Mouse (Mus musculus) midbrain, embryonic 15.5 days (tissue): ENCODE data around the gene Dlx2. TPM values are rescaled to one million over a fixed set of nuclear protein-coding genes. Genes with fewer than 3 reads are reported as not detected.
A peak's percentile ranks its signal among the peaks of the same experiment; 100 is the strongest.

ENCODE experiments used
- ATAC-seq: fragments of 200-750 bp; cut with Nextera tagmentation; replicated peaks from 2 replicates; pipeline ENCODE4 v1.8.0; 2017; ENCODE audit warnings: moderate TSS enrichment
- H3K27ac ChIP-seq: fragments of 300-500 bp; sonication (generic); 2 replicates; pipeline ENCODE4 v1.5.1; 2015; ENCODE audit warnings: mild to moderate bottlenecking, inconsistent platforms
- H3K27me3 ChIP-seq: fragments of 300-500 bp; sonication (generic); replicated peaks from 2 replicates; pipeline ENCODE4 v1.6.1; 2015; ENCODE audit warnings: inconsistent platforms
- H3K36me3 ChIP-seq: fragments of 300-500 bp; sonication (generic); replicated peaks from 2 replicates; pipeline ENCODE4 v1.6.1; 2015; ENCODE audit warnings: inconsistent platforms
- H3K4me1 ChIP-seq: fragments of 300-500 bp; sonication (generic); 2 replicates; pipeline ENCODE4 v1.6.1; 2015; ENCODE audit warnings: inconsistent platforms
- H3K4me2 ChIP-seq: fragments of 300-500 bp; sonication (generic); 2 replicates; pipeline ENCODE4 v1.6.1; 2015; ENCODE audit warnings: inconsistent platforms, mild to moderate bottlenecking, moderate library complexity
- H3K4me3 ChIP-seq: fragments of 300-500 bp; sonication (generic); 2 replicates; pipeline ENCODE4 v1.5.1; 2015; ENCODE audit warnings: mild to moderate bottlenecking, inconsistent platforms
- H3K9ac ChIP-seq: fragments of 300-500 bp; sonication (generic); 2 replicates; pipeline ENCODE4 v1.6.1; 2015; ENCODE audit warnings: mild to moderate bottlenecking, inconsistent platforms
- H3K9me3 ChIP-seq: fragments of 300-500 bp; sonication (generic); 2 replicates; pipeline ENCODE4 v1.6.1; 2016; ENCODE audit warnings: inconsistent platforms
- WGBS: fragments of 180-500 bp; shearing (Covaris S2); methylation state at CpG from one replicate; pipeline ENCODE4 v1.1.7; 2015; ENCODE audit warnings: mixed read lengths; 5-methylcytosine and 5-hydroxymethylcytosine counted together
- polyA plus RNA-seq: library from polyadenylated mRNA; unstranded; fragments of >200 nt; fragmentation: Nextera tagmentation; extraction: Ambion mirVana; gene quantifications from 2 replicates; pipeline ENCODE4 v1.2.1, GENCODE M21; 2015

The Dlx2 gene
- polyA plus RNA-seq, 1 experiment from 2014 or later = 8.0 TPM

DNA sequence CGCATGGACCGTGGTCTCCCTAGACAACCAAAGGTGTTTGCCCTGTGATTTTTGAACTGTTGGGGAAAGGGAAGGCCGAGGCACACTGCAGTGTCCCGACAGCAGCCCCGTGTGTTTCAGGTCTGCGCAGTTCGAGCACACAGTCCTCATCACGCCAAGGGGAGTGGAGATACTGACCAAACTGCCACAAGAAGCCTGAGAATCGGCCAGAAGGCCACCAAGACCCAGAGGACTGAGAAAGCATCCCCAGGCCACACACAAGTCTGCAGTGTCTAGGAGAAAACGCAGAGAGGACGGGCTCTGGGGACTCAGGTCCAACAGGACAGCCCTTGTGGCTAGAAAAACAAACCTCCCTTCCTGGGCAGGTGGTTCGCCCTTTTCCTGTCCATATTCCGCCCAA lies 21.8 kb downstream of the Dlx2 start:
- H3K27ac ChIP-seq = no peak overlapping the region
- H3K27me3 ChIP-seq = peaks cover 83% of the 10 kb centered on the region
- no peak overlapping the region for H3K4me3 ChIP-seq
- 26% methylated on average over 13 of the region's 13 CpGs for WGBS
- no peak overlapping the region for H3K9ac ChIP-seq
- H3K4me1 ChIP-seq = peaks cover 14% of the 10 kb centered on the region
- H3K36me3 ChIP-seq = no peaks in the 10 kb centered on the region
- peak overlapping the region; percentile 6; the same call in 1 of the 2 replicates for H3K4me2 ChIP-seq
- no peaks in the 10 kb centered on the region for H3K9me3 ChIP-seq
- no peak for ATAC-seq

DNA sequence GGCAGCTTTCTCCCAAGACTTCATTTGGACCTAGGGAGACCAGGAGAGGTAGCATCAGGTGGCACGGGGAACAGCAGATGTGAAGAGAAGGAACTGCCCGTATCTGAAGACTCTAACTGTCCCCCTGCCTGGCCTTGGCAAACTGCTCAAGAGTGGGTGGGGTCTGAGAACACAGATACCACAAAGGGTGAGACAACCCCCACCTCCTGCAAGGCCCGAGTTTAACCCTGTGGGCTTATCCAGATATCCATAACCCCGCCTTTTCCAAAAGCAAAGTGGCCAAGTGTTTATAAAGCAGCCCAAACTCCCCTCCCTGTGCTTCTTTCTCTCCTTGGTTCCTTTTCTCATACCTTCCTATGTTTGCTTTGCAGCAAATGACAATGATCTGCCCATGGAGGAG lies 23.1 kb downstream of the Dlx2 start:
- no peaks in the 10 kb centered on the region for H3K36me3 ChIP-seq
- 0 out of 2 replicates have a peak, but pooled peaks cover 1% of the 10 kb centered on the region for H3K4me1 ChIP-seq
- no peak overlapping the region for H3K27ac ChIP-seq
- H3K9me3 ChIP-seq = no peaks in the 10 kb centered on the region
- no peak overlapping the region for H3K4me3 ChIP-seq
- no peak overlapping the region for H3K4me2 ChIP-seq
- ATAC-seq = no peak
- H3K27me3 ChIP-seq = peaks cover 75% of the 10 kb centered on the region
- WGBS = 57% methylated on average over 4 of the region's 4 CpGs
- H3K9ac ChIP-seq = no peak overlapping the region

DNA sequence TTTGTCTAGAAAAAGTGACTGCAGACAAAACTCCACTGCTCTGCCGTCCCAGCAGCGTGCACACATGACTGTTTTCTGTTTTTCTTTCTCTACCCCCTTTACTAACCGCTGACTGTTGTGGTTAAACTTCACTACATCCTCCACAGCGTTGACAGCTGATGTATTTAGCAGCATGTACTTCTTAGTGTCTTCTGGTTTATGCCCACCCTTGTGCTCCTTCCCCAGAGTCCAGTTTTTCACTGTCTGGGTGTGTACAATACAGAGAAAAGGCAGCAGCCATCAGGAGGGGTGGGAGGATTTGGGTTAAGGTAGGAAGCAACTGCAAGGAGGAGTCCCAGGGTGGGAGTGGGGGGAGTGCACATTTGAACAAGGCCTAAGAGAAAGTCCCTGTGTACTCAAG lies 23.7 kb downstream of the Dlx2 start:
- ATAC-seq = no peak
- 68% methylated on average over 4 of the region's 4 CpGs for WGBS

DNA sequence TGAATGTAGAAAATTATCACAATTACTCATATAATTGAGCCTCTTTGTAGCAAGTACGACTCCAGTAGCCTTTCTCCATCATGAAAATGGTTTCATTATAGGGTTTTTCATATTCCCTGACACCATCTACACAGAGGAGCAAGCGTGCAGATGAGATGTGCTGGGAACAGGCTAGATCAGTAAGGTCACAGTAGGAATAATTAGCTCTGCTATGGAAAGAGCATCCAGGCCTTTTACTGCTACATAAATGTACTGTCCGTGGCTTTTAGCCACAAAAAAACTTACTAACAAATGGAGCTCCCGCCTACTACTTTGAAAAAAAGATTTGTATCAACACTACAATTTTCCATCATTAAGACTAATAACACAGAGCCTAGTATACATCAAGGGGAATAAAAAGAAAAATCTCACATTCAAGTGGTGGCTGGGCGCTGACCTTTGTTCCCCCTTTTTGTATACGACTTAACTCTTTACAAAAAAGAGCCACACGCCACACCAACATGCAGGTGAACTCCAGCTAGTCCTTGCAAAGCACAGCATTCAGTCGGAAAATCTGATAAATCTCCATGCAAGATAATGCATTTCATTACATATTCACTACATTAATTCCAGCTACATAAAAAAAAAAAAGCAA lies 29.0 kb downstream of the Dlx2 start:
- Histone ChIP-seq H3K9me3 (no peaks in the 10 kb centered on the region), H3K27ac (no peak overlapping the region), H3K27me3 (peaks cover 49% of the 10 kb centered on the region), H3K36me3 (no peaks in the 10 kb centered on the region), H3K9ac (no peak overlapping the region), H3K4me3 (no peak overlapping the region), H3K4me1 (no peaks in the 10 kb centered on the region; the same call in 1 of the 2 replicates), H3K4me2 (no peak overlapping the region)
- no peak for ATAC-seq
- 35% methylated on average over 8 of the region's 8 CpGs for WGBS

More for the DNA sequence above, 23.7 kb downstream of the Dlx2 start:
- Histone ChIP-seq H3K27me3 (peaks cover 76% of the 10 kb centered on the region), H3K9ac (no peak overlapping the region), H3K27ac (no peak overlapping the region), H3K36me3 (no peaks in the 10 kb centered on the region), H3K4me2 (no peak overlapping the region), H3K4me1 (no peaks in the 10 kb centered on the region), H3K9me3 (no peaks in the 10 kb centered on the region), H3K4me3 (no peak overlapping the region)

DNA sequence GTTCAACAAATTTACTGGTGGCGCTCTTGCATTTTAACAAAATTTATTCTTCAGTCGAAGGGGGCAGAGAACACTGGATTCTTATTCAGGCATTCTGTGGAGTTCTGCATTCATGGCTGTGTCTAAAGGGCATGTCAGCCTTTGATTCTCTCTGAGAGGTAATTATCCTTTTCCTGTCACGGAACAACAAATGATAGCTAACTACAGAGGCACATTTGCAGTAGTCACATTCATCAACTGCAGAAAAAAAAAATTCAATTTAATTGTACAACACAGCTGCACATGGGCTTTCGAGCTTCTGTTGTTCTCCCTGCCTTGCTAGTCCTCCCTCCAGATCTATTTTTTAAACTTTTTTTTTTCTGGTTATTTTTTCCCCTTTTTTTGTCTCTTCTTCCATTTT lies 29.6 kb downstream of the Dlx2 start:
- WGBS = 24% methylated on average over 4 of the region's 4 CpGs
- H3K36me3 ChIP-seq = no peaks in the 10 kb centered on the region
- H3K4me3 ChIP-seq = no peak overlapping the region
- H3K27me3 ChIP-seq = peaks cover 44% of the 10 kb centered on the region
- no peak overlapping the region for H3K9ac ChIP-seq
- no peak for ATAC-seq
- no peak overlapping the region for H3K4me2 ChIP-seq
- H3K9me3 ChIP-seq = no peaks in the 10 kb centered on the region
- H3K4me1 ChIP-seq = no peaks in the 10 kb centered on the region; the same call in 1 of the 2 replicates
- H3K27ac ChIP-seq = no peak overlapping the region

DNA sequence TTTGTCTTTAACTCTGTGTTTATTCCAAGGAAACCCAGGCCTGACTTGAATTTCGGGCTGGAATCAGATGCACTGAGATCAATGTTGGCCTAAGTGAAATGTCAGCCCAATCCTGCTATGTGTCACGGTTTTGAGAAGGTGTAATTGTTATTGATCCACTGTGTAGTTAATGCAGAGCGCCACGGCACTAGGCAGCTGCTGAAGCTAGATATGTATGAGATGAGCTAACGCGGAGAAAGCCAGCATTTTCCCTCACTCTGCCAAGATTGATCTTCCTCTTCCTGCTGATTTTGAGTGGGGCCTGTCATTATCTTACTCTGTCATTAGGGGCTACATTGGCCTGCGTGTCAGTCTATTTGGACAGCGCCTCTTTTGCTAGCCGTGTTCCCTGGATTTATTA lies 34.2 kb downstream of the Dlx2 start:
- Histone ChIP-seq H3K9me3 (no peaks in the 10 kb centered on the region), H3K4me3 (no peak overlapping the region), H3K27me3 (peaks cover 12% of the 10 kb centered on the region), H3K27ac (no peak overlapping the region), H3K4me2 (no peak overlapping the region), H3K4me1 (no peaks in the 10 kb centered on the region; the same call in 1 of the 2 replicates), H3K36me3 (no peaks in the 10 kb centered on the region), H3K9ac (no peak overlapping the region)
- 0 out of 2 replicates have a peak, but pooled peaks have one; percentile 54 for ATAC-seq
- 52% methylated on average over 9 of the region's 9 CpGs for WGBS

DNA sequence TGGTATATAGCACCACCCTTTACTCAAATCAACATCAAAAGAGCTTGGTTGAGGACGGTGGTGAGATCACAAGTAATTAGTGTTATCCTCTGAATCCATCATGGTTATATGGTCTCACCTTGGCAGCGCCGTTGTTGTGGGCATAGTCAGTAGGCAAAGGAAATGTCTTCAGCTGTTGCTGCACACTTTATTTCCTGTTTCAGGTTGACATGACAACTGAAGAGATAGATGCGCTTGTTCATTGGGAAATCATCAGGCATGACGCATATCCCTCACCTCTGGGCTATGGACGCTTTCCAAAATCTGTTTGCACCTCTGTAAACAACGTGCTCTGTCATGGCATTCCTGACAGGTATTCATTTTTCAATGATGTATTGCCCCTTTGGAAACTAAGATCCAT lies 35.3 kb downstream of the Dlx2 start:
- H3K4me3 ChIP-seq = no peak overlapping the region
- peaks cover 11% of the 10 kb centered on the region for H3K27me3 ChIP-seq
- H3K36me3 ChIP-seq = no peaks in the 10 kb centered on the region
- no peak for ATAC-seq
- no peak overlapping the region for H3K4me2 ChIP-seq
- no peak overlapping the region for H3K9ac ChIP-seq
- H3K27ac ChIP-seq = no peak overlapping the region
- no peaks in the 10 kb centered on the region for H3K4me1 ChIP-seq
- WGBS = 86% methylated on average over 7 of the region's 7 CpGs
- no peaks in the 10 kb centered on the region for H3K9me3 ChIP-seq

DNA sequence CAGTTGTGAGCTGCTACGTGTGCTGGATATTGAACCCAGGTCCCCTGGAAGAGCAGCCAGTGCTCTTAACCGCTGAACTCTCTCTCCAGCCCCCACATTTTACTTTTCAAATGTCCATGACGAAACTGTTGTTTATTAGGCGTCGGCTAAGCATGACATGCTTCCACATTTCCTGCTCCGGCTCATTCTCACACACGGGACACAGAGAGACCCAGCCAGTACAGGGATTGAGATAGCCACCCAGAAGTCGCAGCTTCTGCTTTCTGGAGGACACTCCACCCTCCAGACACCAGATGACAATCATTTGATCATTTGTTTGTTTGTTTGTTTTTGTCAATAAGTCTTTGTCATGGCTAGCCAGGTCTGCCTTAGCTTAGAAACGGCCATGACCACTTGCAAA lies 41.7 kb downstream of the Dlx2 start:
- WGBS = 81% methylated on average over 9 of the region's 9 CpGs
- Histone ChIP-seq H3K4me3 (no peak overlapping the region), H3K9ac (no peak overlapping the region), H3K36me3 (no peaks in the 10 kb centered on the region), H3K27me3 (no peaks in the 10 kb centered on the region), H3K9me3 (no peaks in the 10 kb centered on the region), H3K4me1 (no peaks in the 10 kb centered on the region), H3K27ac (no peak overlapping the region), H3K4me2 (no peak overlapping the region)
- no peak for ATAC-seq

DNA sequence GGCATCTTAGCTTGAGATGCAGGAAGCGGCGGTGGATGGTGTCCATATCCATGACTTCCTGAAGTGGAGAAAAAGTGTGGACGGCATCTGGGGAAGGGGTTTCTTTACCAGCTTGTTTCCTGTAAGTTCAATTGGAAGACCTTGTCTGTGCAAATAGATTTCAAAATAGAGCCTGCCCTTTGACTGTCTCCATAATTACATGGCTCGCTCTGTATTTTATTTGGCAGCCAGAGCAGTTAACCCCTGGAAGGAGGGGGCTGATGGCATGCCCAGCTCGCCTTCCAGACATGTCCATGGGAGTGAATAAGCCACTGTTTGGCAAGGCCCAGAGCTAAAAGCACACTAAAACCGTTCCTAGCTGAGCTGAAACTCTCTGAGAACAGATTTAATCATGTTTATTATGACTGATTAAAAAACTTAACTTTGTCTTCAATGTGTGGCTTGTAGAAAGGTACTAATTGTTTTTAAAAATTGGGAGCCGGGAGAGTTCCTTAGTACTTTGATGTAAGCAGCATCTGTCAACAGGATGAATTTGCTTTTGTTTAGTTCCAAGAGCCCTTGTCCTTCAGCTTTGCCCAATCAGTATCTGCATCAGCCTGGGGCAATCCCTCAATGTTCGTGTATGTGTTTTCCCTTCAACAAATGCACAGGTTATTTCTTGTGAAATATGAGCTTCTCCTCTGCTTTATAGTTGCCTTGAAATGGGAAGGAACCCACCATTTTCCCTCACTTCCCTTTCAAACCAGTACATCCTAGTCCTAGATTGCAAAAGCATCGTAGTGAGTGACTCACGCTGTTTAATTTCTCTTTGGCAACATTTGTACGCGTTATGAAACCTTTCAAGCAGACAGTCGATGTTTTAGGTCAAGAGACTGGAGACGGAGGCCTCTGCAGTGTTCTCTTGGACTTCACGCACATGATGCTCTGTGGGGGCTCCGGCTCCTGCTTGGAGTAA lies 47.0 kb downstream of the Dlx2 start:
- Histone ChIP-seq H3K4me2 (no peak overlapping the region), H3K4me3 (no peak overlapping the region), H3K9ac (no peak overlapping the region), H3K36me3 (no peaks in the 10 kb centered on the region), H3K4me1 (peaks cover 7% of the 10 kb centered on the region), H3K9me3 (no peaks in the 10 kb centered on the region), H3K27me3 (no peaks in the 10 kb centered on the region), H3K27ac (no peak overlapping the region)
- 67% methylated on average over 16 of the region's 16 CpGs for WGBS
- no peak for ATAC-seq

DNA sequence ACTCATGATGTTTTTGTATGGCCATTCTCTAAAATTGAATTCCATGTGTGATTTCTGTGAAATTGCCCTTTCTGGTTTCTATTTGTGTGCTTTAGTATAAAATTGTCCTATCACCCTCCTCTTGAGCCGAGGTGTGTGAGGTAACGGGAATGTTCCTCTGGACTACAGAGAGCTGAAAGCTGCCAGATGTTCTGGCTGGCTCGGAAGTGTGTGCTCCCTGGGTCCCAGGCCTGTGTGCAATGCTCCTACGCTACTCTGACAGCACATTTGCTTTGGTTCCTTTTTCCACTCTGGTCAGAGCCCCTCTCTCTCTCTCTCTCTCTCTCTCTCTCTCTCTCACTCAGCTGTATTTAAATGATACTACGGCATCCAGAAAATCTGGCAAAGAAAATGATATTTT lies 49.4 kb downstream of the Dlx2 start:
- ATAC-seq = no peak
- Histone ChIP-seq H3K36me3 (no peaks in the 10 kb centered on the region), H3K27ac (no peak overlapping the region), H3K9ac (no peak overlapping the region), H3K4me1 (peaks cover 12% of the 10 kb centered on the region), H3K9me3 (no peaks in the 10 kb centered on the region), H3K4me2 (no peak overlapping the region), H3K27me3 (no peaks in the 10 kb centered on the region), H3K4me3 (no peak overlapping the region)
- 63% methylated on average over 5 of the region's 5 CpGs for WGBS

DNA sequence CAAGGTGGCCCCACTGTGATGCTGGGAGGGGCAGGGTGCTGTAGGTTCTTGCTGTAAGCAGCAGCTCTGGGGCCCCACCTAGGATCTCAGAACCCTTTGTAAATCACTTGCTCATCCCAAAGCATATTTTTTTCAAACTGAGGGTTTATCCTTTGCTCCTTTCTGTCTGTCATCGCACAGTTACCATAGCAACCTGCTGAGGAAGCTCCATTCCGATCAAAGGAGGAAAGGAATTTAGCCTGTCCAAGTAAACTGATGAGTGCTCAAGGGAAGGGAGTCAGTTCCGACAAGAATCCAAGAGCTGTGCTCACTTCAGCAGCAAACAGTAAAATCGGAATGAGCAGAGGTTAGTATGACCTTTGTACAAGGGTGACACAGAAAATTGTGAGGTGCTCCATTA lies 51.6 kb downstream of the Dlx2 start:
- Histone ChIP-seq H3K27ac (peak overlapping the region; percentile 16), H3K9ac (no peak overlapping the region), H3K4me2 (0 out of 2 replicates have a peak overlapping the region, but pooled peaks have one; percentile 0), H3K4me3 (no peak overlapping the region), H3K9me3 (no peaks in the 10 kb centered on the region), H3K36me3 (no peaks in the 10 kb centered on the region), H3K4me1 (peaks cover 12% of the 10 kb centered on the region), H3K27me3 (no peaks in the 10 kb centered on the region)
- WGBS = 13% methylated on average over 4 of the region's 4 CpGs
- peak; percentile 70 for ATAC-seq

DNA sequence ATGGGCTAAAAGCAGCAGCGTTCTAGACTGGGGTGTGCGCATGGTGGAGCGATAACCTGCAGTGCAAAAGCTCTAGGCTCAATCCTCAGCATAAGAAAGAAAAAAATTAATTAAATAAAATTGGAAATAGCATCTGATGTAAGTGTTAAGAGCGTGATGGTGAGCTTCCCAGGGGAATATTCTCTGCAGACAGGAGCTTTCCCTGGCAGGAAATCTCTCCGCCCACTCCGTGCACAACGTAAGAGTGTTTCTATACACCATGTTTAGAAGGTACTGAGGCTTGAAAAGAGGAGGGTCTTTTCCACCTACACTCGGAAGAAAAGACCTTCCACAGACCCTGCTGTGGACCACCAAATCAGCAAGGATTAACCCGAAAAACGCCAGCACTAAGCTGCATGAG lies 52.1 kb downstream of the Dlx2 start:
- Histone ChIP-seq H3K4me2 (0 out of 2 replicates have a peak overlapping the region, but pooled peaks have one; percentile 0), H3K27ac (peak overlapping the region; percentile 16)

More for the DNA sequence above, 52.1 kb downstream of the Dlx2 start:
- Histone ChIP-seq H3K4me1 (peaks cover 12% of the 10 kb centered on the region), H3K9ac (no peak overlapping the region), H3K27me3 (no peaks in the 10 kb centered on the region), H3K4me3 (no peak overlapping the region), H3K9me3 (no peaks in the 10 kb centered on the region), H3K36me3 (no peaks in the 10 kb centered on the region)
- peak; percentile 52 for ATAC-seq
- WGBS = 37% methylated on average over 10 of the region's 10 CpGs
